Mouse (Mus musculus) bone marrow, adult 2 months (tissue): ENCODE data around the gene Aldh1l2.

Source experiments
- CTCF ChIP-seq: fragments of 200-500 bp; IDR thresholded peaks from 2 replicates; pipeline ENCODE4 v1.5.1; 2011; ENCODE audit warnings: low read length, control low read depth; ENCODE audit not compliant: control insufficient read depth, insufficient read depth
- POLR2A ChIP-seq: fragments of 200-500 bp; IDR thresholded peaks from 2 replicates; pipeline ENCODE4 v1.6.1; 2011; ENCODE audit warnings: low read depth, mild to moderate bottlenecking, control low read depth, low read length, borderline replicate concordance; ENCODE audit not compliant: control insufficient read depth

DNA sequence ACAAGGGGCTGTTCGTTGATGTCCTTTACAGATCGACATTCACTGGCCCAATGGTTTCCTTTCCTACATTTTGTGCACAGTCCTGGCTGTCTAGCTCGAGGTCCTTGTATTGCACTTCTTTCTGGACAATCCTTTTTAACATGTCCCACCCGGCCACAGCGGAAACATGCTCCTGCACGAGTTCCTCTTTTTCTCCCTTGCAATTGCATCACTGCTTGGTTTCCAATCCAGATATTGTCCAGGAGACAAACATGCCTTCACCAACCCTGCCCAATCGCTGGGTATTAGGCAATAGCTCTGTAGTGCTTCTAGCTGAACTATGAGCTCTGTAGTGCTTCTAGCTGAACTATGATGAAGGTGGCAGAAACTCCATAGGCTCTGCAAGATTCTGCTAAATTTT is 85.4 kb downstream of the Aldh1l2 start:
- TF ChIP-seq CTCF: no peak
- no peak for TF ChIP-seq POLR2A
